Mouse (Mus musculus): ENCODE data around the gene Taar4.

Taar4 gene

DNA sequence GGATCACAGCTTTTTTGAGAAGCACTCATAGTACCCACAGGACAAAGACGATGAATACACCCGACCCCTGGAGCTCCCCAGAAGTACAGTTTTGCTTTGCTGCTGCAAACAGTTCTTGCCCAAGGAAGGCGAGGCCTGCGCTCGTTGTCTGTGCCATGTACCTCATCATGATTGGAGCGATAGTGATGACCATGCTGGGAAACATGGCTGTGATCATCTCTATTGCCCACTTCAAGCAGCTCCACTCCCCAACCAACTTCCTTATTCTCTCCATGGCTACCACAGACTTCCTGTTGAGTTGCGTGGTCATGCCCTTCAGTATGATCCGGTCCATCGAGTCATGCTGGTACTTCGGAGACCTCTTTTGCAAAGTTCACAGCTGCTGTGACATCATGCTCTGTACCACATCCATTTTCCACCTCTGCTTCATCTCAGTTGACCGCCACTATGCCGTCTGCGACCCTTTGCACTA, at the start of gene Taar4:
Gene Taar4 (plus strand): TSS at position 51 of the 472 bp plus-strand sequence.
- no peak for DNase-seq (ENCODE audit: low spot score in 2 of 2)

- no peak for DNase-seq (ENCODE audit: low spot score in 2 of 2)
These were observed 40.2 kb upstream of the Taar4 start, which contains the start of gene Taar1 for GRCm38 (mm10) chr10:23920056-23920455. TSS of gene Taar1 (plus strand) at chr10:23920356.

DNA sequence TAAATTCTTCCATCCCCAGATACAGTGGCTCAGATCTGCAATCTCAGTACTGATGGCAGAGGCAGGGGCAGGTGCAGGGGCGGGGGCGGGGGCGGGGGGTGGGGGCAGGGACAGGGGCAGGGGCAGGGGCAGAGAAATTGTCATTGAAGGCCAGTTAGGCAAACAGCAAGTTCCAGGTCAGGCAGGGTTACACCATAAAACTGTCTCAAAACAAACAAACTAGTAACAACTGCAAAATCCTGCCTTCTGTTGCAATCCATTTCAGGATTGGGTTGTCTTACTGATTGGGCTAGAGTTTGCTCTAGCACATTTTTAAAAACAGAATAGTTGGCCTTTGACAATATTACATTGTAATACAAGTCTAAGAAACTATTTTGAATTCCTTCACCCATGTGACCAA, 37.8 kb upstream of the Taar4 start:
- DNase-seq (ENCODE audit: low spot score in 2 of 2): no peak

DNA sequence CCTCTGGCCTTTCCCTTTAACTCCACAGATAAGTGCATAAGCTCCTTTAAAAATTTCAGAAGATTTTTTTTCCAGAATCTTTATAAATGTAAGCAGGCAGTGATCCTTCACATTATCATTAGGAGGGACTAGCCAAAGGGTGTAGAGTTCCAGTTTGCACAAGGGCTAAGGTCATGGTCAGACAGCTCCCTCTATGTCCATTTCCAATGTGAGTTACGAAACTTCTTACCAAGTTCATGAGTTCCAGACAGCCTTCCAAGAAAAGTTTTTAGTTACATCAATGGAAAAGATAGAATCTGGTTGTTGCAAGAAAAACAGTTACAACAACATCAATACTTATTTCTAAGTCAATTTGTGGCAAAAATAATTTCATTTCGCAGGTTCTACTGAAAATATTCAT, 36.4 kb upstream of the Taar4 start:
- DNase-seq (ENCODE audit: low spot score in 2 of 2): no peak

- no peak for DNase-seq (ENCODE audit: low spot score in 2 of 2)
These were observed 22.7 kb upstream of the Taar4 start for GRCm38 (mm10) chr10:23937613-23938012.

DNA sequence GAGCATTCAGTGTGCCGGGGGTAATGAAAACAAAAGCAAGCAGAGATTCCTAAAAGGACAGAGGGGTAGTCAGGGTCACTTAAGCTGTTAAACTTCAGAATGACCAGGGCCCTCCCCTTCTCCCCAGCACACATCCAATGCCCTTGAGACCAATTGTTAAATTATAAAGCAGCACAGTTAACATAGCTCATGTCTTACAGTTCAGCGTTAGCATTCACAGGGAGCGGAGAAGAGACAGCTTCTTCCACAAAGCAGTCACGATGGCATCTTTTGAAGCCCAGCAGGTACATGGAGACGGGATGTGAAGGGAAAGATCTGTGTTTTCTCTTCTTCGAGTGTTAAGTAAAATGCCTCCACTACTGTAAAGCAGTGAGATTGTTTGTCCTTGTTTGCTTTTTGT, 22.0 kb upstream of the Taar4 start, which contains the start of gene Taar2:
Gene Taar2 (plus strand): TSS at position 261 of the 400 bp plus-strand sequence.
- DNase-seq (ENCODE audit: low spot score in 2 of 2): no peak

- no peak for DNase-seq (ENCODE audit: low spot score in 2 of 2)
These were observed 17.8 kb upstream of the Taar4 start for GRCm38 (mm10) chr10:23942465-23942864.

- DNase-seq (ENCODE audit: low spot score in 2 of 2): no peak
These were observed 12.3 kb upstream of the Taar4 start for GRCm38 (mm10) chr10:23948026-23948425.

- no peak for DNase-seq (ENCODE audit: low spot score in 2 of 2)
These were observed 10.7 kb upstream of the Taar4 start, which contains the start of gene Taar3 for GRCm38 (mm10) chr10:23949508-23950005. TSS of gene Taar3 (plus strand) at chr10:23949558.

- no peak for DNase-seq (ENCODE audit: low spot score in 2 of 2)
These were observed 8.6 kb upstream of the Taar4 start for GRCm38 (mm10) chr10:23951714-23952113.

- no peak for DNase-seq (ENCODE audit: low spot score in 2 of 2)
These were observed 1.2 kb upstream of the Taar4 start for GRCm38 (mm10) chr10:23959071-23959470.

- DNase-seq (ENCODE audit: low spot score in 2 of 2): no peak
These were observed 3.1 kb downstream of the Taar4 start for GRCm38 (mm10) chr10:23963444-23963843.

GRCm38 (mm10) chr10:23964921-23965610, 4.8 kb downstream of the Taar4 start:
- DNase-seq (ENCODE audit: low spot score in 2 of 2): no peak

- DNase-seq (ENCODE audit: low spot score in 2 of 2): no peak
These were observed 10.4 kb downstream of the Taar4 start, which contains the start of gene Taar5 for GRCm38 (mm10) chr10:23970656-23971165. TSS of gene Taar5 (plus strand) at chr10:23970706.

GRCm38 (mm10) chr10:23971256-23971655, 11.0 kb downstream of the Taar4 start:
- DNase-seq (ENCODE audit: low spot score in 2 of 2): no peak

DNA sequence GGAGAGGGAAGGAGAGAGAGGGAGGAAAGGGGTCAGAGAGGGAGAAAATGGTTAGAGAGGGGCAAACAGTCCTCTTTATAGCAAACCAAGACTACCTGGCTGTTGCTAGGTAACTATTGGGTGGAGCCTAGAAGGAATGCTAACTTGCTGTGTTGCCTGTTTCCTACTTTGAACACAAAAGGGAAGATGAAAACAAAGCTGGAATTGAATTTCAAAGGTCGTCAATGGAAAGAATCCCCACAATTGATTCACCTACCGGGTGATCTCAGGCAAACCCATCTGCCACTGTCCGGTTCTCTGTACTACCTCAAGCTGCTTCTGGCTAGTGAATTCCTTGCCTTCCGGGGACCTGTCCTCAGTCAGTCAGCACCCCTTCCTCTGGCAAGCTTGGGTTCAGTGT, 17.7 kb downstream of the Taar4 start:
- no peak for DNase-seq (ENCODE audit: low spot score in 2 of 2)

- DNase-seq (ENCODE audit: low spot score in 2 of 2): peak; percentile 40 to 53
These were observed 18.8 kb downstream of the Taar4 start for GRCm38 (mm10) chr10:23978901-23979705.

DNA sequence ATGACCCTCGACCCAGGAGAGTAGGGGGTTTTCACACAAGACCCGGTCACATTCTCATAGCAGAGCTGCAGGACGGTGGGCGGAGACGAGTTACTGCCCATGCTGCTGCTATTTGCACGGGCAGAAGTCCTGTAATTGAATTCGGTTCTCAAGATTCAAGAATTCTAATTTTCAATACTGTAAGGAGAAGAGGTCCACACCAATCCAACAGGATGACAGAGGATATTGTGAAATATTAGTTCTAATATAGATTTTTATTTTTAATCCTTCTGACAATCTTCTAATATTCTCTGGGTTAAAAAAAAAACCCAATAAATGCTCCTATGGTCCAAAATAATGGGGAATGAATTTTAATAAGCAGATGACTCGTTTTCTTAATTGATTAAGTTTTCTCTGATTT, 25.3 kb downstream of the Taar4 start, which contains the start of gene Taar6:
Gene Taar6 (minus strand): TSS at position 101 of the 400 bp plus-strand sequence.
- DNase-seq (ENCODE audit: low spot score in 2 of 2): no peak

- no peak for DNase-seq (ENCODE audit: low spot score in 2 of 2)
These were observed 26.1 kb downstream of the Taar4 start for GRCm38 (mm10) chr10:23986419-23986818.

GRCm38 (mm10) chr10:23993381-23993780, 33.1 kb downstream of the Taar4 start, which contains the start of gene Taar7a:
TSS of gene Taar7a (minus strand) at chr10:23993481.
- no peak for DNase-seq (ENCODE audit: low spot score in 2 of 2)

- DNase-seq (ENCODE audit: low spot score in 2 of 2): no peak
These were observed 39.3 kb downstream of the Taar4 start, which contains the start of gene Taar7b for GRCm38 (mm10) chr10:23999639-24000038. TSS of gene Taar7b (plus strand) at chr10:23999939.

DNA sequence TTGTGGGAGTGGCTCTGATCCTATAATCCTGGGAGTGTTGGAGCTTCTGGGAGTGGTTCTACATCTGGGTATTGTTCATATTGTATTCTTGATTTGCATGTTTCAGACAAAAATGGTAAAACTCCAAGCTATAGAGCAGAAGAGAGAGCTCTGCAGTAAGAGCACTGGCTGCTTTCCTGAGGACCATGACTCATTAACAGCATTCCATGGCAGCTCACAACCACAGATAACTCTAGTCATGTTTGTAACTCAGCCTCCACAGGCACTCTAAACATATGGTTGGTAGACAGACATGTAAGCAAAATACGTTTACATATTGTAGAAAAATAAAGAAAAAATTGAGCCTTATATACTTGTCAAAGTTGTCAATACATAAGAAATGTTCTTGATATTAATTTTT, 46.1 kb downstream of the Taar4 start:
- no peak for DNase-seq (ENCODE audit: low spot score in 2 of 2)
